Mouse (Mus musculus) cerebellum, postnatal 14 days (tissue): ENCODE measurements at regions not wholly inside any gene's neighbourhood (a gene's known extent, or its start where the extent isn't known, plus 50 kb on each side); places are given as distances from the start of the nearest gene placed in this dataset.
A peak's percentile ranks its signal among the peaks of the same experiment; 100 is the strongest.

Experiments
- DNase-seq, 2 experiments: peaks; one replicate each; pipeline ENCODE4 v3.0.0; 2021; ENCODE audit warnings: mixed read lengths in 2 of 2

GRCm38 (mm10) chr12:73491370-73491769, 54.8 kb downstream of the Tmem30b start:
- no peak for DNase-seq

DNA sequence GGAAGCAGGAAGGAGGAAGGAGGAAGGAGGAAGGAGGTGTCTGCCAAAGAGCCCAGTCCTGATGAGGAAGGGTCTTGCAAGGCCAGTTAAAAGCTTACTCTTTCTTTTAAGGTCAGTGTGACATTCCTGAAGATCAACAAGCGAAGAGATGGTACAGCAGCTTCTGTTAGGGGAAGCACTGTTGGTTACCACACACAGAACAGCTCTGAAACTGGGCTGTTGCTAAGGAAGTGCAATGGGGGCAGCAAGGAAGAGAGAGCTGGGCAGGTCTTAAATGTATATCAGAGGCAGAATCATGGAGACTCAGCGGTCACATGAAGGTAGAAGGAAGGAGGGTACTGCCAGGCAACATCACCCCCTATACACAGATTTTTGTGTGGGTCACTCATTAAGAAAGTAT, 63.3 kb downstream of the Tmem30b start:
- no peak for DNase-seq

DNA sequence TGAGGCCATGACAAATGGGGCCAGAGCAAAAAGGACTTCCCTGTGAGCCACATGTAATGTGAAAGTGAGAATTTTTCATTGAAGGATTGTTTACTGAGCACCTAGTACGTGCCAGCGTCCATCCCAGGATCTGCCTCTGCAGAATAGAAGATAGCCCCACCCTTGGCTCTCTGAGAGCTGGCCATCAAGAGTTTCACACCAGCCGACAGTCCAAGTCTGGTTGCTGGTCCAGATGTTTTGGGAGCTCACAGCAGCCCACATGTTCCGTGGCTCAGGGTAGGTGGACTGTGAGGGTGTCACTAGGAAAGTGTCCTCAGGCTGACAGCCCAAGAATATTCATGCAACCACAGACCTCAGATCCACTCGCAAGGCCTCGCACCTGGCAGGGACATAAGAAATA, 63.9 kb downstream of the Tmem30b start:
- DNase-seq = no peak

DNA sequence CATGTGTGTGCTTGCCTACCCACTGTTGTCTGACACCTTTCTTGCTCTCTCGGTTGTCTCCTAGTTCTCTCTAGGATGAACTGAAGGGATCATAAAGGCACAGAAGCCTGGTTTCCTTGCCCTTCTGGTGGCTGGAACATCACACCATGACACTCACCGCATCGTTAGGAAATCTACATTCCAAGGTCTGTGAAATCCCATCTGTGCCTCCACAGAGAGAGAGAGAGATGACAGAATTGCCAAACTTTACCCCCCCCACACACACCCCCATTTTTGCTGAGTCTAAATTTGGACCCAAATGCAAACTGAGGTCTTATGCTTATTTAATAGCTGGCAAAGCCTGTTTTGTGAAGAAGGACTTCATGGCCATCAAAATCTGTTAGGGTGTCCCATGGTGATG, 64.5 kb downstream of the Tmem30b start:
- DNase-seq = no peak

- no peak for DNase-seq
Measured at GRCm38 (mm10) chr12:73481165-73481564, 65.0 kb downstream of the Tmem30b start.

GRCm38 (mm10) chr12:73480610-73480971, 65.6 kb downstream of the Tmem30b start:
- DNase-seq = no peak

GRCm38 (mm10) chr12:73479932-73480609, 66.1 kb downstream of the Tmem30b start:
- DNase-seq = no peak

GRCm38 (mm10) chr12:73478641-73479040, 67.6 kb downstream of the Tmem30b start:
- no peak for DNase-seq

GRCm38 (mm10) chr12:73476421-73476858, 69.8 kb downstream of the Tmem30b start:
- no peak for DNase-seq

- DNase-seq = no peak
Measured at GRCm38 (mm10) chr12:73475774-73476173, 70.4 kb downstream of the Tmem30b start.

DNA sequence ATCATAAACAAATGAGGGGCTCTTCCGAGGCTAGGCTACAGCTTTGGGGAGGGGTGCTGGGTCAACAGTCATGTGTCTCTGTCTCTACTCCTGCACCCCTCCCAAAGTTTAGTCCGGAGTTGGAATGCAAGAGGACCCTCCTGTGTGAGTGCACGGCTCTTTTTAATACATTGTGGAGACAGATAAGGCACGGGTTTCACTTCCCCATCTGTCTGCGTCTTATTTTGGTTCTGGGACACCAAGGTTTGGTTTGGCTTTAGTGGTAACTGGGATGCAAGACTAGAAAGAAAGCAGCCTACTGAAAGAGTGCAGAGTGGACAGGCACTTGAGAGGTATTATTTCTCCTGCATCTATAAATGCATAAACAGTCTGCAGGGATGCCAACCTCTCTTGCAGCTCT, 71.2 kb downstream of the Tmem30b start:
- no peak for DNase-seq

DNA sequence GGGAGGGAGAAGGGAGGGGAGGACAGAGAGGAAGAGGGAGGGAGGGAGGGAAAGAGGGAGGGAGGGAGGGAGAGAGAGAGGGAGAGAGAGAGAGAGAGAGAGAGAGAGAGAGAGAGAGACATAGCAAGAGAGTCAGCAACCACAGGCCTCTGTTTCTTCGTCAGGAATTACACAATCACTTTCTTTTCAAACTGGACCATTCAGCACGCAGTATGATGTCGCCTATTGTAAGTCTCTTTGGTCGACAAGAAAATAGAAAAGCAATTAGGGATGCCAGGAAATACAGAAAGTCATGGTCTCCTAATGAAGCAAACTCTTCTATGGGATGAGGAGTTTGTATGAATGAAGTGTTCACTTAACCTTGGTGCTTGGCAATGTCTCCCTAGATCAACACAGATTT, 73.1 kb downstream of the Tmem30b start:
- DNase-seq = no peak

GRCm38 (mm10) chr12:73471966-73472365, 74.2 kb downstream of the Tmem30b start:
- DNase-seq = no peak

GRCm38 (mm10) chr12:73466484-73466883, 79.7 kb downstream of the Tmem30b start:
- DNase-seq = no peak

DNA sequence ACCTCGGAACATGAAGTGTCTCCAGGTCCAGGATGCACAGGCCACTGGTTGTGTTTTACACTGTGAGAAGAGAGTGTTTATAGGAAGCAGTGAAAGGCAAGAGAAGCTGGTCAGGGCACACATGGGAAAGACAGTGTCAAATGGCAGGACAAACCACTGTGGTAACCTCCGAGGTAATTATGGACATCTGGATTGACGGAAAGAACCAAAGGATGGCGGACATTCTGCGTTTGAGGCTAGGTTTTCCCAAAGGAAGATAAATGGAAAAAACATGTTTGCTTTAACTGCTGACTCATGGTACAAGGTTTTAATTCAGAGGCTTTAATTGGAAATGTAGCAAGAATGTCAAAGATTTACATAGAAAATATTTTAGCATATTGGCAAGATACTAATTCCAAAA, 80.2 kb downstream of the Tmem30b start:
- DNase-seq = no peak

GRCm38 (mm10) chr12:73464311-73464710, 81.9 kb downstream of the Tmem30b start:
- DNase-seq = no peak

GRCm38 (mm10) chr12:73462091-73462490, 84.1 kb downstream of the Tmem30b start:
- peak; percentile 17 to 19 for DNase-seq

GRCm38 (mm10) chr12:73460291-73460761, 85.9 kb downstream of the Tmem30b start:
- DNase-seq = no peak

GRCm38 (mm10) chr12:73451257-73451656, 94.9 kb downstream of the Tmem30b start:
- no peak for DNase-seq

DNA sequence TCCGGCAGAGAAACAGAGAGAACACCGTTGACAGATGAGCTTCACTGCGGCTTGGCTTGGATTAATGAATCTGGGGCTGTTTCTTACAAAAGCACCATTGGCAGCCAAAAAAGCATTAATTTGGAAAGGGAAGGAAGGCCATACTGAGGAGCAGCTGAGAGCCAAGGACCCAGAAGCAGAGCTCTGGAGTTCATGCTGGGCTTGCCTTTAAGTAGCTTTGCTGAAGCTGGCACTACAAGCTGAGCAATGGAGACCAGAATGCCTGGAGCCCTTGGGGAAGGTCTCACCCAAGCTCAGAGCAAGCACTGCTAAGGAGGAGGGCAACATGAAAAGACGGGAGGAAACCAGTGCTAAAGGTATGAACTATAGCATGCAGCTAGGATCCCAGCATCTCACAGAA, 95.7 kb downstream of the Tmem30b start:
- peak; percentile 24 to 41 for DNase-seq

DNA sequence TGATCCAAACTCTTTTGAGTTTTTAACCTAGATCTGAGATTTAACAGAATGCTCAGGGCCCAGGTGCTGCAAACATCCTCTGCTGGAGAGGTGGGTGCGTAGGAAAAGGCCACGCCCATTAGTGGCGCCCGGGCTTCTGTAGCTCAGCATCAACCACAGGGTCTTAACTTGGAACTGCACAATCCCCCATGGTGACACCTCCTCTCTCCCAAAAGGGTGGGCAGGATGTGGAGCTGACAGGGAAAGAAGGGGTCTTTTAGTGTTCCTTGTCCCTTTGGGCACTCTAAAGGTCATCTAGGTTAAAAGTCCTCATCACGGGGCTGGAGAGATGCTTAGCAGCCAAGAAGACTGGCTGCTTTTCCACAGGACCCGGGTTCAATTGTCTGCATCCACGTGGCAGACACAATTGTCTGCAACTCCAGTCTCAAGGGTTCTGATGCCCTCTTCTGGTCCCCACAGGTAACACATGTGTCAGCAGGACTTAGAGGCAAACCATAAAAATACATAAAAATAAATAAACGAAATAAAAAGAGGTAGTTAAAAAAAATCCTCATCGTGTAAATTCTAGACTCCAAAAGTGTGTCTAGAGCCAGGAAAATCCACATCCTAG, 96.2 kb downstream of the Tmem30b start:
- peak; percentile 45 to 58 for DNase-seq

DNA sequence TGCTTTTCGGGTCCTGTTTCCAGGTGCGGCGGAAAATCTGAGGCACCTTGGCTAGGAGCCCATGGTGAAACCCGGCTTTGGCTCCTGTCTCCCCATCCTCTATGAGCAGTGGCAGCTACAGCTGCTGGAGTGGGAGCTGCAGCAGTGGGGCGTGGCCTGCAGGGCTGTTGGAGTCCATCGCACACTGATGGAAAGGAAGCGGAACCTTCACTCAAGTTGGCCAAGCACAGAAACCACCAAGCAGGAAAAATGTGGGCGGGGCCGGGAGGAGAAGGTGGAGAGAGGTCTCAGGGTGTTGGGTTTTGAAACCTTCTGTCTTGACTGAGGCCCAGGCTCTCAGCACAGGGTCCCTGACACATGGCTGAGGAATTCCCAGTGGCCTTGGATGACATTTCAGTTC, 97.1 kb downstream of the Tmem30b start:
- no peak for DNase-seq

DNA sequence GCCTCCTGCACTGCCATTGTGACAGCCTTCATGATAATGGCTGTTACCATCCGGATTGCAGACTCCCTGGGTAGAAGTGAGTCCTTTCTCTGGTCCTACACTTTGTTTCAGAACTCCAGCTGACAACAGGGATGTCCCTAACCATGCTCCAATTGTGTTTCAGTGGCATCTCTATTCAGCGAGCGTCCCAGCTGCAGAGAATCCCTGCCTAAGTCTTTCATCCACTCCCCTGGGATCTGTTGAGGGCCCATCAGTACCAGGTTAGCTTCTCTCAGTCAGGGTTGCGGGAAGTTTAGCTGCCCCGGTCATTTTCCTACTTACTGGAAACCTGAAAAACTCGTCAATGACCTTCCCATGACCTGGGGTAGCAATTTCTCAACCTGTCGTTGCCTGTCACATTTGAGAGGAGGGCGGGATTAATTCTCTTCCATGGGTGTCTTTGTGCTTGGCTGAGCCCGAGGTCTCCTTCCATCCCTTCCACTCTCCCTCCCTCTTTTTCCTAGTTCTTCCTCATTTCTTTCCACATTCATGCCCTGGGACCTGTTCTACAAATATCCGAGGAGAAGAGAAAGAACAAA, 97.7 kb downstream of the Tmem30b start:
- DNase-seq = no peak

- no peak for DNase-seq
Measured at GRCm38 (mm10) chr12:73447172-73447571, 99.0 kb downstream of the Tmem30b start.
